Mouse (Mus musculus): ENCODE results near the gene H2al1o. TPM values are rescaled to one million over a fixed set of nuclear protein-coding genes. Genes with fewer than 3 reads are reported as not detected.
"Not testable (repeated sequence)": the region's sequence is repeated elsewhere in the genome, so short reads cannot be mapped to it uniquely, and the experiment has no call there.

Gene H2al1o
- polyA plus RNA-seq (2012; ENCODE audit: insufficient read depth, low replicate concordance): not detected in 2 replicates

DNA sequence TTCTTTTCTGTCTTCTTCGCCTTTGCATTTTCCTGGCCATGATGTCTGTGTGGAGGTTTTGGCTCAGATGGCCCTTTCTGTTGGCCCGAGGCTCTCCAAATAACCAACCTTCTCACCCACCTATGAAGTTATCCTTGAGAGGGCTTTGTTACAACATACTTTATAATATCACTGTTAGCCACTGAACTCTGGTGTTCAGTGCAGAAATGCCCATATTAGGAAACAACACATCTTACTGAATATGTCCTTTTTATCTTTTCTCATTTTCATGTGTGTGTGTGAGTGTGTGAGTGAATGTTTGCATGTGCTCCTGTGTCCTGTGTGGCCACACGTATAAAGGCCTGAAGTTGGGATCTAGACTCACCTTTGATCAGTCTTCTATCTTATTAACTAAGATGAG, at the start of gene H2al1o:
Gene H2al1o (minus strand): TSS at position 101 of the 400 bp plus-strand sequence.
- not testable (repeated sequence) for H3K9me3 ChIP-seq; H3K27me3 ChIP-seq (replicated peaks); H3K4me3 ChIP-seq (replicated peaks); H3K4me1 ChIP-seq; H3K36me3 ChIP-seq (replicated peaks; ENCODE audit: low read length)

DNA sequence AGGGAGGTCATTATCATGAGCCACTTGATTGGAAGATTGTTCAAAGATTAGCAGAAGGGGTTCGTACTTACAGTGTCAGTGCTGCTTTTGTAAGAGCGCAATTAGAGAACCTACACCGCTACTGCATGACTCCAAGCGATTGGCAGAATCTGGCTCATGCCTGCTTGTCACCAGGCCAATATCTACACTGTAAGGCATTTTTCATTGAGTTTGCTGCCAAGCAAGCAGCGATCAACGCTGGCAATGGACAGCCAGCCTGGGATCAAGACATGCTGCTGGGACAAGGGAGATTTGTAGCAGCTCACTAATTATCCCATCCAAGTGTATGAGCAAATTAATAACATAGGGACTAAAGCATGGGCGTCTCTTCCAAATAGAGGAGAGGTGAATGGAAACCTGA, 25.8 kb upstream of the H2al1o start:
- not testable (repeated sequence) for H3K4me1 ChIP-seq; H3K4me3 ChIP-seq (replicated peaks); H3K36me3 ChIP-seq (replicated peaks; ENCODE audit: low read length); H3K27me3 ChIP-seq (replicated peaks)
- H3K9me3 ChIP-seq: peaks cover 29% of the 10 kb centered on the region

DNA sequence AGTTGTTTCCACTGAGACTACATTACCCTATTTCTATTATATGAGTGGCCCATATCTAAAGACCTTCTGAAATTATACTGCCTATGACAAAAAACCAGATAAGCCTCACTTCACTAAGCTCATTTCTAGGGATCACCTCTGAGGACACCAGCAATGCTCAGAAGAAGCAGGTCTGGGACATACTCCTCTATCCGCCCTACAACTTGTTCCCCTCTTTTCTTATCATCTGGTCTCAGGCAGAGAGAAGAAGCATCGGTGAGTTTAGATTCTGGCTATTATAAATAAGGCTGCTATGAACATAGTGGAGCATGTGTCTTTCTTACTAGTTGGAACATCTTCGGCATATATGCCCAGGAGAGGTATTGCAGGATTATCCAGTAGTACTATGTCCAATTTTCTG, 35.3 kb downstream of the H2al1o start:
- H3K9me3 ChIP-seq: no peaks in the 10 kb centered on the region
- no peaks in the 10 kb centered on the region for H3K4me1 ChIP-seq
- H3K4me3 ChIP-seq (replicated peaks): no peak overlapping the region
- TF ChIP-seq GATA1 (IDR thresholded peaks at IDR 0.05; ENCODE audit: borderline replicate concordance, low read length) (no peak), FLI1 (IDR thresholded peaks at IDR 0.05; ENCODE audit: low read length) (no peak)
- no peaks in the 10 kb centered on the region for H3K27me3 ChIP-seq (replicated peaks)
- H3K36me3 ChIP-seq (replicated peaks; ENCODE audit: low read length): no peaks in the 10 kb centered on the region

Other genes with a start within 250 kb of the H2al1o start
- not detected in 2 replicates for gene H2al1k, start 221.8 kb downstream of the H2al1o start, polyA plus RNA-seq (2012; ENCODE audit: insufficient read depth, low replicate concordance)
- gene Cybb, start 84.6 kb downstream of the H2al1o start, polyA plus RNA-seq (2012; ENCODE audit: insufficient read depth, low replicate concordance): 2.4 TPM in 1 of 2 replicates, not detected in the other
- gene Dynlt3, start 90.6 kb upstream of the H2al1o start, polyA plus RNA-seq (2012; ENCODE audit: insufficient read depth, low replicate concordance): 1.5 TPM in 1 of 2 replicates, not detected in the other

All from megakaryocyte, embryonic 14.5 days (primary cell).